Mouse (Mus musculus) stomach, embryonic 14.5 days (tissue): Measurements from ENCODE around the gene Hcn3. TPM values are rescaled to one million over a fixed set of nuclear protein-coding genes. Genes with fewer than 3 reads are reported as not detected.

ENCODE experiments used
- ATAC-seq: fragments of 200-750 bp; cut with Nextera tagmentation; 2 replicates; pipeline ENCODE4 v1.8.0; 2017; ENCODE audit warnings: low read depth, moderate TSS enrichment; ENCODE audit not compliant: insufficient number of reproducible peaks, insufficient read depth, low FRiP score
- H3K27ac ChIP-seq: fragments of 300-500 bp; sonication (generic); 2 replicates; pipeline ENCODE4 v1.5.1; 2014; ENCODE audit warnings: mild to moderate bottlenecking, low read length, moderate library complexity, mixed read lengths
- H3K27me3 ChIP-seq: fragments of 300-500 bp; sonication (generic); 2 replicates; pipeline ENCODE4 v1.6.1; 2014; ENCODE audit warnings: low read length, control low read depth, mixed read lengths; ENCODE audit not compliant: control insufficient read depth, insufficient read depth
- H3K36me3 ChIP-seq: fragments of 300-500 bp; sonication (generic); 2 replicates; pipeline ENCODE4 v1.6.1; 2014; ENCODE audit warnings: mild to moderate bottlenecking, control low read depth, low read length, moderate library complexity, mixed read lengths; ENCODE audit not compliant: control insufficient read depth, insufficient read depth
- H3K4me1 ChIP-seq: fragments of 300-500 bp; sonication (generic); 2 replicates; pipeline ENCODE4 v1.6.1; 2014; ENCODE audit warnings: low read length, control low read depth, mixed read lengths; ENCODE audit not compliant: control insufficient read depth, insufficient read depth
- H3K4me2 ChIP-seq: fragments of 300-500 bp; sonication (generic); replicated peaks from 2 replicates; pipeline ENCODE4 v1.6.1; 2014; ENCODE audit warnings: low read depth, low read length, control low read depth
- H3K4me3 ChIP-seq: fragments of 300-500 bp; sonication (generic); 2 replicates; pipeline ENCODE4 v1.5.1; 2014; ENCODE audit warnings: low read depth, low read length, control low read depth
- H3K9ac ChIP-seq: fragments of 300-500 bp; sonication (generic); replicated peaks from 2 replicates; pipeline ENCODE4 v1.6.1; 2014; ENCODE audit warnings: low read depth, mild to moderate bottlenecking, control low read depth, low read length, moderate library complexity, mixed read lengths
- H3K9me3 ChIP-seq: fragments of 300-500 bp; sonication (generic); 2 replicates; pipeline ENCODE4 v1.6.1; 2016; ENCODE audit warnings: low read depth, low read length, control low read depth; ENCODE audit not compliant: control insufficient read depth
- WGBS: fragments of 180-500 bp; shearing (Covaris S2); extraction: QIAGEN DNeasy Blood & Tissue Kit; methylation state at CpG from one replicate; pipeline ENCODE4 v1.1.7; 2014; 5-methylcytosine and 5-hydroxymethylcytosine counted together
- polyA plus RNA-seq: library from polyadenylated mRNA; unstranded; fragments of >200 nt; fragmentation: Nextera tagmentation; extraction: Ambion mirVana; gene quantifications from 2 replicates; pipeline ENCODE4 v1.2.1, GENCODE M21; 2014

Hcn3 gene
- polyA plus RNA-seq, 1 experiment from 2014 or later = 1.9 TPM

GRCm38 (mm10) chr3:89131816-89132215 lies 28.2 kb downstream of the Hcn3 start:
- 41% methylated on average over 4 of the region's 4 CpGs for WGBS
- no peak for ATAC-seq
- Histone ChIP-seq H3K4me3 (peak overlapping the region; percentile 19; the same call in 1 of the 2 replicates), H3K4me1 (no peaks in the 10 kb centered on the region), H3K9ac (no peak overlapping the region), H3K36me3 (no peaks in the 10 kb centered on the region), H3K27me3 (no peaks in the 10 kb centered on the region), H3K4me2 (peak overlapping the region; percentile 52), H3K9me3 (no peaks in the 10 kb centered on the region), H3K27ac (no peak overlapping the region)

- no peak overlapping the region for H3K27ac ChIP-seq
- no peaks in the 10 kb centered on the region for H3K9me3 ChIP-seq
- WGBS = 79% methylated on average over 3 of the region's 3 CpGs
- H3K4me3 ChIP-seq = no peak overlapping the region
- no peak overlapping the region for H3K4me2 ChIP-seq
- no peaks in the 10 kb centered on the region for H3K27me3 ChIP-seq
- no peaks in the 10 kb centered on the region for H3K36me3 ChIP-seq
- H3K9ac ChIP-seq = no peak overlapping the region
- H3K4me1 ChIP-seq = no peaks in the 10 kb centered on the region
- no peak for ATAC-seq
Measured at GRCm38 (mm10) chr3:89129908-89130307, 30.1 kb downstream of the Hcn3 start.

- no peak overlapping the region for H3K9ac ChIP-seq
- no peaks in the 10 kb centered on the region for H3K27me3 ChIP-seq
- ATAC-seq = no peak
- H3K9me3 ChIP-seq = no peaks in the 10 kb centered on the region
- H3K4me2 ChIP-seq = no peak overlapping the region
- no peak overlapping the region for H3K4me3 ChIP-seq
- 87% methylated on average over 3 of the region's 3 CpGs for WGBS
- H3K4me1 ChIP-seq = no peaks in the 10 kb centered on the region
- H3K27ac ChIP-seq = no peak overlapping the region
- H3K36me3 ChIP-seq = no peaks in the 10 kb centered on the region
Measured at GRCm38 (mm10) chr3:89125981-89126380, 34.0 kb downstream of the Hcn3 start.

GRCm38 (mm10) chr3:89124241-89124640 lies 35.8 kb downstream of the Hcn3 start:
- Histone ChIP-seq H3K27me3 (no peaks in the 10 kb centered on the region), H3K4me1 (no peaks in the 10 kb centered on the region), H3K36me3 (no peaks in the 10 kb centered on the region), H3K27ac (no peak overlapping the region), H3K9me3 (no peaks in the 10 kb centered on the region), H3K9ac (no peak overlapping the region), H3K4me3 (no peak overlapping the region), H3K4me2 (no peak overlapping the region)
- no peak for ATAC-seq
- 70% methylated on average over 3 of the region's 3 CpGs for WGBS

GRCm38 (mm10) chr3:89123313-89123712 lies 36.7 kb downstream of the Hcn3 start:
- Histone ChIP-seq H3K4me1 (no peaks in the 10 kb centered on the region), H3K36me3 (no peaks in the 10 kb centered on the region), H3K4me2 (no peak overlapping the region), H3K9me3 (no peaks in the 10 kb centered on the region), H3K9ac (no peak overlapping the region), H3K27ac (no peak overlapping the region), H3K4me3 (no peak overlapping the region), H3K27me3 (no peaks in the 10 kb centered on the region)
- 75% methylated on average over 2 of the region's 2 CpGs for WGBS
- ATAC-seq = no peak

- Histone ChIP-seq H3K36me3 (no peaks in the 10 kb centered on the region), H3K9me3 (peaks cover 5% of the 10 kb centered on the region; the same call in 1 of the 2 replicates), H3K27ac (no peak overlapping the region), H3K27me3 (no peaks in the 10 kb centered on the region), H3K9ac (no peak overlapping the region), H3K4me1 (no peaks in the 10 kb centered on the region), H3K4me3 (no peak overlapping the region), H3K4me2 (no peak overlapping the region)
- 6% methylated on average over 2 of the region's 2 CpGs for WGBS
- ATAC-seq = no peak
Measured at GRCm38 (mm10) chr3:89115522-89115921, 44.5 kb downstream of the Hcn3 start.

- Histone ChIP-seq H3K4me2 (no peak overlapping the region), H3K9ac (no peak overlapping the region), H3K27me3 (no peaks in the 10 kb centered on the region), H3K4me1 (no peaks in the 10 kb centered on the region), H3K27ac (no peak overlapping the region), H3K9me3 (peaks cover 5% of the 10 kb centered on the region; the same call in 1 of the 2 replicates), H3K4me3 (no peak overlapping the region), H3K36me3 (no peaks in the 10 kb centered on the region)
- ATAC-seq = no peak
- WGBS = 66% methylated on average over 4 of the region's 4 CpGs
Measured at GRCm38 (mm10) chr3:89113058-89113457, 46.9 kb downstream of the Hcn3 start.

GRCm38 (mm10) chr3:89108146-89108545 lies 51.9 kb downstream of the Hcn3 start:
- no peak overlapping the region for H3K4me3 ChIP-seq
- no peak overlapping the region for H3K4me2 ChIP-seq
- no peak overlapping the region for H3K27ac ChIP-seq
- no peaks in the 10 kb centered on the region for H3K4me1 ChIP-seq
- no peaks in the 10 kb centered on the region for H3K9me3 ChIP-seq
- 60% methylated on average over 1 of the region's 1 CpGs for WGBS
- H3K9ac ChIP-seq = no peak overlapping the region
- ATAC-seq = no peak
- no peaks in the 10 kb centered on the region for H3K27me3 ChIP-seq
- H3K36me3 ChIP-seq = no peaks in the 10 kb centered on the region

DNA sequence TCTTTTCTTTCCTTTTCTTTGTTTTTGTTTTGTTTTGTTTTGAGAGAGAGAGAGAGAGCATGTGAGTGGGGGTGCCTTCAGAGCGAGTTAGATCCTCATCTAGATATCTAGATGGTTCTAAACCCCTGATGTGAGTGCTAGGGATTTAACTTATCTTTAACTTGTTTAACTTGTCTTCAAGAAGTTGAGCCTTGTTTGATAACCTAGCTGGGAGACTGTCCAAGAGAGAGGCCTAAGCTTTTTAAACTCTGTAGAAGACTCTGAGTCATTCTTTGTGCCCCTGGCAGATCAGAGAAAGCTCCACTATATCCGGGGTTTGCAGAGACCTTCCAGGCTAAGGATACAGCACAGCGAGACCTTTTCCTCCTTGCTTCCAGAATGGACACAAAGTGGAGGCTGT lies 52.5 kb downstream of the Hcn3 start:
- 53% methylated on average over 3 of the region's 3 CpGs for WGBS
- Histone ChIP-seq H3K27ac (no peak overlapping the region), H3K36me3 (no peaks in the 10 kb centered on the region), H3K9me3 (no peaks in the 10 kb centered on the region), H3K27me3 (no peaks in the 10 kb centered on the region), H3K4me2 (no peak overlapping the region), H3K4me1 (no peaks in the 10 kb centered on the region), H3K4me3 (no peak overlapping the region), H3K9ac (no peak overlapping the region)
- ATAC-seq = no peak
